Mouse (Mus musculus): ENCODE results near the gene Gabpb1. TPM values are rescaled to one million over a fixed set of nuclear protein-coding genes. Genes with fewer than 3 reads are reported as not detected.

The Gabpb1 gene
- polyA plus RNA-seq, 1 experiment = 24.5 TPM

DNA sequence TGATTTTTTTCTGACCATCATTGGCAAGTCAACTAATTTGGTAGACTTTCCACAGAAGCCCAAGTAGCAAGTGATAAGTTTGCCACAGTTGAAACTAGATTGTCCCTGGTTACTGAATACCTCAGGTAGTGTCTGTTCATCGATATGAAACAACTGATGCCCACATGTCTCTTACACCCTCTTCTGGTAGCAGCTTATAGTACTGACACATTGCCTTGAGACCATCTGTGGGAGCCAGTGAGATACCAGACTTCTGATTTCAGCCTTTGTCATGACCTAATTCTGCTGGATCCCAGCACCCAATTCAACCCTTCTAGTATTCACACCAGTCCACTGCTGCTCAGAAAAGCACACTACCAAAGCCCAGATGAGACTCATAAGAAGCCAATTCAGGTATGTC lies 31.4 kb downstream of the Gabpb1 start:
- no peak overlapping the region for H3K4me3 ChIP-seq (ENCODE audit: control insufficient read depth, low read depth, low read length)
- no peaks in the 10 kb centered on the region for H3K4me1 ChIP-seq (ENCODE audit: control insufficient read depth, insufficient read depth, low read length)
- no peak for TF ChIP-seq POLR2A (IDR thresholded peaks at IDR 0.05; ENCODE audit: control insufficient read depth, low read depth, low read length)
- H3K27me3 ChIP-seq (ENCODE audit: control insufficient read depth, insufficient read depth, low read length) = no peaks in the 10 kb centered on the region
- no peak overlapping the region for H3K27ac ChIP-seq (ENCODE audit: control insufficient read depth, insufficient read depth, low read depth, low read length)
- peaks cover 5% of the 10 kb centered on the region for H3K36me3 ChIP-seq (ENCODE audit: control insufficient read depth, insufficient read depth, low read length)

DNA sequence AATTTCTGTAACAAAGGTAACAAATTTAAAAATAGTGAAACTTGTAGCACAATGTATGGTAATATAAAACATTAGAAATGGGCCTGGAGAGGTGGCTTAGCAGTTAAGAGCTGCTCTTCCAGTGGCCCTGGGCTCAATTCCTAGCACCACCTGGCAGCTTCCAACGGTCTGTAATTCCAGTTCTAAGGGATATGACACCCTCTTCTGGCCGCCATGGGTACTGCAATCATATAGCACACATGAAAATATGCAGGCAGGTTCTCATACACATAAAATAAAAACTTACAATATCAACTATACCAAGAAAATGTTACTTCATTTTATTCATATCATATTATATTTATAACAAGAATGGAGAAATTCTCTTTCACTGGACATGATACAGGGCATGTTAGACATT lies 35.8 kb downstream of the Gabpb1 start:
- Histone ChIP-seq H3K27me3 (ENCODE audit: control insufficient read depth, insufficient read depth, low read length) (no peaks in the 10 kb centered on the region), H3K4me3 (ENCODE audit: control insufficient read depth, low read depth, low read length) (no peak overlapping the region), H3K4me1 (ENCODE audit: control insufficient read depth, insufficient read depth, low read length) (no peaks in the 10 kb centered on the region), H3K27ac (ENCODE audit: control insufficient read depth, insufficient read depth, low read depth, low read length) (no peak overlapping the region), H3K36me3 (ENCODE audit: control insufficient read depth, insufficient read depth, low read length) (no peaks in the 10 kb centered on the region; the same call in 1 of the 2 replicates)
- peak; percentile 24; the same call in 1 of the 2 replicates for TF ChIP-seq CTCF (IDR thresholded peaks at IDR 0.05; ENCODE audit: control insufficient read depth, insufficient read depth, insufficient replicate concordance, low read depth, low read length)
- no peak for TF ChIP-seq POLR2A (IDR thresholded peaks at IDR 0.05; ENCODE audit: control insufficient read depth, low read depth, low read length)

DNA sequence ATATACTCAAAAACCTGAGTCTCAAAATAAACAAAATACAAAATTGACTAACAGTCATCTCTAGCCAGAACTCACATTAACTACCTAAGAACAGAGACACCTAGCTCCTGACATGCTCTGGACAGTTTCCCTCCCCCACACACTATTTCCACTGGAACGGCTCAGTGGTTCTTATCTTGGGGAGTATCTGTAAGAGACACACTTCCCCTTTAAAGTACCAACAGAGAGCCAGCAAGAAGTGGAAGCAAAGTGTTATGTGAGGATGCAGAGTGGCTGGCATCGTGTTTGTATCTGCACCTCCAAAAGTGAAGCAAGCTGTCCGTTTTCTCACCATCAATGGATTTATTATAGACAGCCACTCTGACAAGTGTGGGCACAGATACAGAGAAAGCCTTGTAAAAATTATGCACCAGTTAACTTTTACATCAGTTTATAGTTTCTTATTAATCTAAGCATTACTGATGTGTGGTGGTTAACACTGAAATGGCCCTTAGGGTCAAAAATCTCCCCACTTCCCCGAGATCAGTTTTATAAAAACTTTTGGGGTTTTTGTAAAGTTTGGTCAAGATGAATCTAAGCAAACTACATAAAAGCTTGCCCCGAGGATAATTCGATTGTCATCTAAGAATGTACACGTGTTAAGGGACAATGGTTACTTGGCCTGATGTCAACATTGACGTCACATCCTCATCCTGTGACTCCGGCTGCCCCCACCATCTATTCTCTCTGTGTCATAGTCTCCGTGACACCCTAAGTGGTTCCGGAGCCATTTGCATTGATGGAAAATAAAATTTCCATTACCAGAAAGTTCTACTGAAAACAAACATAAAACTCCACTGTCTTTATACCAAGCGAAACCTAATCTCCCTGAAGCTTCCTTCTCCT lies 40.0 kb downstream of the Gabpb1 start:
- Histone ChIP-seq H3K4me1 (ENCODE audit: control insufficient read depth, insufficient read depth, low read length) (no peaks in the 10 kb centered on the region), H3K27me3 (ENCODE audit: control insufficient read depth, insufficient read depth, low read length) (no peaks in the 10 kb centered on the region), H3K4me3 (ENCODE audit: control insufficient read depth, low read depth, low read length) (no peak overlapping the region), H3K27ac (ENCODE audit: control insufficient read depth, insufficient read depth, low read depth, low read length) (no peak overlapping the region), H3K36me3 (ENCODE audit: control insufficient read depth, insufficient read depth, low read length) (no peaks in the 10 kb centered on the region; the same call in 1 of the 2 replicates)
- TF ChIP-seq POLR2A (IDR thresholded peaks at IDR 0.05; ENCODE audit: control insufficient read depth, low read depth, low read length) (no peak), CTCF (IDR thresholded peaks at IDR 0.05; ENCODE audit: control insufficient read depth, insufficient read depth, insufficient replicate concordance, low read depth, low read length) (no peak)

DNA sequence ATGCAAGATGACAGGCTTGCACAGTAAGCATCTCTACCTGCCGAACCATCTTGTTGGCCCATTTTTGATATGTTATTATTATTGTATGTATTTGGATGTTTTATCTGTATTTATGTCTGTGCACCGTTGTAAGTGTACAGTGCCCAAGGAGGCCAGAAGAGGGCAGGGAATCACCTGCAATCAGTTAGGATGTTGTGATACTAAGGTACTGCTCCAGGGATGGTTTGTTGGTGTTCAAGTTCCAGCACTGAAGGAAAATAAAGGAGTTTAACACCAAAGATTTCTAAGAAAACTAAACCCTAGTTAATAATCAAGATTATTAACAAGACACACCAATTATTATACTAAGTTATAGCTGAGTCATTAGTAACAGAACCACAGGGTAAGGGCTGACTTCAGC lies 43.0 kb downstream of the Gabpb1 start:
- TF ChIP-seq CTCF (IDR thresholded peaks at IDR 0.05; ENCODE audit: control insufficient read depth, insufficient read depth, insufficient replicate concordance, low read depth, low read length) (no peak), POLR2A (IDR thresholded peaks at IDR 0.05; ENCODE audit: control insufficient read depth, low read depth, low read length) (no peak)
- Histone ChIP-seq H3K4me1 (ENCODE audit: control insufficient read depth, insufficient read depth, low read length) (no peaks in the 10 kb centered on the region), H3K27ac (ENCODE audit: control insufficient read depth, insufficient read depth, low read depth, low read length) (no peak overlapping the region), H3K4me3 (ENCODE audit: control insufficient read depth, low read depth, low read length) (no peak overlapping the region), H3K27me3 (ENCODE audit: control insufficient read depth, insufficient read depth, low read length) (no peaks in the 10 kb centered on the region), H3K36me3 (ENCODE audit: control insufficient read depth, insufficient read depth, low read length) (no peaks in the 10 kb centered on the region)

DNA sequence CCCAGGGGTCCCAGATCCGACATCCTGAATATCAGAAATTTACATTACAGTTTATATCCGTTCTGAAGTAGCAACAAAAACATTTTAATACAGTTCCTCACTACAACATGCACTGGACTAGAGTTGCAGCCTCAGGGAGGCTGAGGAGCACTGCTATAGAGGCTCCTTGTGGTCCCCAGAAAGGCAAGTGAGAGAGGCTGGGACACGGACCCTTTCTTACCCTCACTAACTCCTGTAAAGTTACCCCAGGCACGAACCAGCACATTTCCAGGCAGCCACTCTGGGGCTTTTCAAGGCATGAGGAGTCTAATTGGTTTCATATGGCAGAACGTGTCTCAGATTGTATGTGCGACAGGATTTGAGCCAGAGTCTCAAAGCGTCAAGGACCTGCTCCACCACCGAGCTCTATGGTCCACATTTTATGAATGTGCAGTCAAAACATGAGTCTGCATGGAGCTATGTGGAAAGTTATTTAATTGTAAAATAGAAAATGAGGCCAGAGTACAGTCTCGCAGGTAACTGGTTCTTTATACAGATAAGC lies 47.6 kb downstream of the Gabpb1 start:
- TF ChIP-seq CTCF (IDR thresholded peaks at IDR 0.05; ENCODE audit: control insufficient read depth, insufficient read depth, insufficient replicate concordance, low read depth, low read length) = no peak
- no peak for TF ChIP-seq POLR2A (IDR thresholded peaks at IDR 0.05; ENCODE audit: control insufficient read depth, low read depth, low read length)
- Histone ChIP-seq H3K27me3 (ENCODE audit: control insufficient read depth, insufficient read depth, low read length) (no peaks in the 10 kb centered on the region), H3K4me1 (ENCODE audit: control insufficient read depth, insufficient read depth, low read length) (no peaks in the 10 kb centered on the region), H3K4me3 (ENCODE audit: control insufficient read depth, low read depth, low read length) (no peak overlapping the region), H3K36me3 (ENCODE audit: control insufficient read depth, insufficient read depth, low read length) (no peaks in the 10 kb centered on the region), H3K27ac (ENCODE audit: control insufficient read depth, insufficient read depth, low read depth, low read length) (no peak overlapping the region)

DNA sequence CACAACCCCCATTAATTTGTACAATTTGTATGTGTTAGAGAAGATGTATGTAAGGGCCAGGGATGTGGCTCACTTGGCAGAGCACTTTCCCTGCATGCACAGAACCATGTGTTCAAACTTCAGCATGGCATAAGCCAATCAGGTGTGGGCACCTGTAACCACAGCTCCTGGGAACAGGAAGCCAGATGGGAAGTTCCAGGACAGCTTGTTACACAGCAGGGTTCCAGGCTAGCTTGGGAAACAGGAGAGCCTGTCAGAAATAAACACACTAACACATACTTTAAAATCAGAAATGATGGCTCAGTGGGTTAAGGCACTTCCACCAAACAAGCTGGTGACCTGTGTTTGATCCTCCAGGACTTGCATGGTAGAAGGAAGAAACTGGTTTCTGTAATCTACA lies 53.0 kb downstream of the Gabpb1 start:
- Histone ChIP-seq H3K27me3 (ENCODE audit: control insufficient read depth, insufficient read depth, low read length) (no peaks in the 10 kb centered on the region), H3K4me3 (ENCODE audit: control insufficient read depth, low read depth, low read length) (peak overlapping the region; percentile 82), H3K27ac (ENCODE audit: control insufficient read depth, insufficient read depth, low read depth, low read length) (no peak overlapping the region), H3K36me3 (ENCODE audit: control insufficient read depth, insufficient read depth, low read length) (no peaks in the 10 kb centered on the region), H3K4me1 (ENCODE audit: control insufficient read depth, insufficient read depth, low read length) (peaks cover 3% of the 10 kb centered on the region)
- no peak for TF ChIP-seq POLR2A (IDR thresholded peaks at IDR 0.05; ENCODE audit: control insufficient read depth, low read depth, low read length)
- no peak for TF ChIP-seq CTCF (IDR thresholded peaks at IDR 0.05; ENCODE audit: control insufficient read depth, insufficient read depth, insufficient replicate concordance, low read depth, low read length)

DNA sequence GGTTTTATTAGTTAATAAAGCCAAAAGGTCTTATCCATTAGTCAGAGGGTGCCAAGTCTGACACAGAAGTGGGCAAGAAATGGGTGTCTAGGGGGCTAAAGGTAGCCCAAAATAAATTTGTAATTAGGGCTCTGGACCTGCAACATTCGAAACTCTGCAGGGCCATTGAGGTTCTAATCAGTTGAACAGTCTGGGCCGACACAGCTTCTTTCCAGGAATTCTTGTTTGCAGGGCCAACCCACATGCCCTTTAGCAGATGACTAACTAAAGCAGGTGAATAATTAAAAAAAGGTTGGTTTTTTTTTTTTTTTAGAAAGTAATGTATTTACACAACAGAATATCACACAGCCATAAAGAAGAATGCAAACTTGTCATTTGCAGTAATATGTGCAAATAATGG lies 53.7 kb downstream of the Gabpb1 start:
- peaks cover 3% of the 10 kb centered on the region for H3K4me1 ChIP-seq (ENCODE audit: control insufficient read depth, insufficient read depth, low read length)
- TF ChIP-seq POLR2A (IDR thresholded peaks at IDR 0.05; ENCODE audit: control insufficient read depth, low read depth, low read length) (no peak), CTCF (IDR thresholded peaks at IDR 0.05; ENCODE audit: control insufficient read depth, insufficient read depth, insufficient replicate concordance, low read depth, low read length) (no peak)
- no peak overlapping the region for H3K27ac ChIP-seq (ENCODE audit: control insufficient read depth, insufficient read depth, low read depth, low read length)

More for the DNA sequence above, 53.7 kb downstream of the Gabpb1 start:
- Histone ChIP-seq H3K27me3 (ENCODE audit: control insufficient read depth, insufficient read depth, low read length) (no peaks in the 10 kb centered on the region), H3K4me3 (ENCODE audit: control insufficient read depth, low read depth, low read length) (no peak overlapping the region), H3K36me3 (ENCODE audit: control insufficient read depth, insufficient read depth, low read length) (no peaks in the 10 kb centered on the region)

Measured in testis, adult 2 months (tissue).